Comparison of ENCODE assay signal across 8 mouse cellular contexts in genomic region chr4:42902174-42902573, GRCm38 (mm10). TPM values are rescaled to one million over a fixed set of nuclear protein-coding genes. Genes with fewer than 3 reads are reported as not detected.
DNase-seq lines count a peak whose midpoint lies in the region; ATAC-seq and TF ChIP-seq lines count a peak whose summit lies in the region.
"Had no signal": no experiment of that assay in that cellular context is flagged by ENCODE, and none has a peak within 500 bp of the region (broad histone marks: within the 10 kb centered on the region; RNA-seq: fewer than 3 reads in every experiment).

No protein-coding gene starts in this region.

- DNase-seq in kidney, postnatal 10 days, result peak; percentile 20
- no peak for DNase-seq in kidney, adult 9 months
- DNase-seq in G1E (ENCODE audit: low spot score), result no peak
- DNase-seq in c-Kit-positive CD71-positive TER-119-negative erythroid progenitor cells, embryonic 14.5 days (ENCODE audit: low read depth), result peak; percentile 16
- no peak for DNase-seq in urinary bladder, postnatal 25 days (ENCODE audit: low spot score)
- no peak for DNase-seq in gastrocnemius, postnatal 36 days

- intact Hi-C loops in gastrocnemius, postnatal 36 days (cut with DNase I), result no loop called here

- H3K4me3 ChIP-seq in G1E (ENCODE audit: low read depth, low read length), result no peak overlapping the region

- peaks cover 29% of the 10 kb centered on the region for H3K4me1 ChIP-seq in G1E (ENCODE audit: insufficient read depth, low read depth, low read length)

- H3K36me3 ChIP-seq in G1E (replicated peaks), result no peaks in the 10 kb centered on the region

- peak; percentile 79 for TF ChIP-seq CTCF in G1E (IDR thresholded peaks at IDR 0.05; ENCODE audit: low read depth, low read length)

- H3K9me3 ChIP-seq in G1E (replicated peaks), result no peaks in the 10 kb centered on the region

- no peak for ATAC-seq in G1E (ENCODE audit: extremely low read depth, insufficient number of reproducible peaks, low FRiP score, poor library complexity, severe bottlenecking)
- peak; percentile 73 for ATAC-seq in megakaryocyte, adult 5-6 weeks (ENCODE audit: poor library complexity, severe bottlenecking)

- H3K27me3 ChIP-seq in G1E (ENCODE audit: insufficient read depth, low read length), result no peaks in the 10 kb centered on the region; the same call in none of the 2 replicates

RNA-seq across cellular contexts. Expression of gene Phf24, which starts 14.3 kb away (rescaled TPM):
- total RNA-seq in G1E (2014; fragmentation: Nextera tagmentation) (1.8 TPM in 1 of 2 replicates, not detected in the other), G1E (2017) (0.29 and 0.98 TPM in 2 replicates)
- polyA plus RNA-seq in G1E (2012), result 0.04 TPM in 2 replicates
- not detected in 2 replicates for total RNA-seq in megakaryocyte, adult 5-6 weeks (2015)
- under 0.01 TPM in 1 of 2 replicates, not detected in the other for total RNA-seq in megakaryocyte, adult 5-6 weeks (2017)
- total RNA-seq in gastrocnemius, postnatal 36 days (2021), result under 1 TPM; 0.15 to 0.97 TPM
- polyA plus RNA-seq: macrophage had no signal

RNA-seq across cellular contexts. Expression of gene Fam205c, which starts 28.1 kb away (rescaled TPM):
- total RNA-seq in G1E (2014; fragmentation: Nextera tagmentation), result not detected in 2 replicates
- 0.05 TPM in 1 of 2 replicates, not detected in the other for total RNA-seq in G1E (2017)
- 0.05 TPM in 1 of 2 replicates, not detected in the other for polyA plus RNA-seq in G1E (2012)
- not detected in 2 replicates for total RNA-seq in megakaryocyte, adult 5-6 weeks (2015)
- total RNA-seq in megakaryocyte, adult 5-6 weeks (2017), result not detected in 2 replicates
- total RNA-seq in gastrocnemius, postnatal 36 days (2021), result under 1 TPM; 0.37 to 0.41 TPM
- polyA plus RNA-seq: macrophage had no signal

RNA-seq across cellular contexts. Expression of gene Gm12394, which starts 45.6 kb away (rescaled TPM):
- total RNA-seq in G1E (2014; fragmentation: Nextera tagmentation) (0.34 and 0.60 TPM in 2 replicates), G1E (2017) (not detected in 2 replicates)
- polyA plus RNA-seq in G1E (2012), result not detected in 2 replicates
- total RNA-seq in megakaryocyte, adult 5-6 weeks (2015), result not detected in 2 replicates
- not detected in 2 replicates for total RNA-seq in megakaryocyte, adult 5-6 weeks (2017)
- total RNA-seq in gastrocnemius, postnatal 36 days (2021), result not detected
- polyA plus RNA-seq: macrophage had no signal

RNA-seq across cellular contexts. Expression of gene Dnajb5, which starts 47.4 kb away (rescaled TPM):
- total RNA-seq in G1E (2014; fragmentation: Nextera tagmentation) (4.1 and 7.5 TPM in 2 replicates), G1E (2017) (1.3 and 1.5 TPM in 2 replicates)
- polyA plus RNA-seq in G1E (2012), result 1.2 and 1.4 TPM in 2 replicates
- 5.4 and 6.0 TPM in 2 replicates for total RNA-seq in megakaryocyte, adult 5-6 weeks (2015)
- 2.6 and 6.3 TPM in 2 replicates for total RNA-seq in megakaryocyte, adult 5-6 weeks (2017)
- 100 to 1,000 TPM; 191 to 213 TPM for total RNA-seq in gastrocnemius, postnatal 36 days (2021)

RNA-seq across cellular contexts. Expression of gene Fam205a1, which starts 48.5 kb away (rescaled TPM):
- 11.5 and 14.5 TPM in 2 replicates for total RNA-seq in G1E (2014; fragmentation: Nextera tagmentation)
- 0.12 and 0.16 TPM in 2 replicates for total RNA-seq in G1E (2017)
- 0.10 and 0.14 TPM in 2 replicates for polyA plus RNA-seq in G1E (2012)
- total RNA-seq in megakaryocyte, adult 5-6 weeks (2015), result 0.11 TPM in 1 of 2 replicates, not detected in the other
- not detected in 2 replicates for total RNA-seq in megakaryocyte, adult 5-6 weeks (2017)
- not detected for total RNA-seq in gastrocnemius, postnatal 36 days (2021)
- polyA plus RNA-seq: macrophage had no signal

Comparison
In these comparisons a context has a peak if more than half of its experiments do, and no peak if none do; other contexts are left out.
1. DNase-seq: peak in kidney, postnatal 10 days (single experiment) and c-Kit-positive CD71-positive TER-119-negative erythroid progenitor cells, embryonic 14.5 days (single experiment); none in kidney, adult 9 months (single experiment), G1E (single experiment), urinary bladder, postnatal 25 days (single experiment) and gastrocnemius, postnatal 36 days (0 of 2).